In the genomic region with DNA sequence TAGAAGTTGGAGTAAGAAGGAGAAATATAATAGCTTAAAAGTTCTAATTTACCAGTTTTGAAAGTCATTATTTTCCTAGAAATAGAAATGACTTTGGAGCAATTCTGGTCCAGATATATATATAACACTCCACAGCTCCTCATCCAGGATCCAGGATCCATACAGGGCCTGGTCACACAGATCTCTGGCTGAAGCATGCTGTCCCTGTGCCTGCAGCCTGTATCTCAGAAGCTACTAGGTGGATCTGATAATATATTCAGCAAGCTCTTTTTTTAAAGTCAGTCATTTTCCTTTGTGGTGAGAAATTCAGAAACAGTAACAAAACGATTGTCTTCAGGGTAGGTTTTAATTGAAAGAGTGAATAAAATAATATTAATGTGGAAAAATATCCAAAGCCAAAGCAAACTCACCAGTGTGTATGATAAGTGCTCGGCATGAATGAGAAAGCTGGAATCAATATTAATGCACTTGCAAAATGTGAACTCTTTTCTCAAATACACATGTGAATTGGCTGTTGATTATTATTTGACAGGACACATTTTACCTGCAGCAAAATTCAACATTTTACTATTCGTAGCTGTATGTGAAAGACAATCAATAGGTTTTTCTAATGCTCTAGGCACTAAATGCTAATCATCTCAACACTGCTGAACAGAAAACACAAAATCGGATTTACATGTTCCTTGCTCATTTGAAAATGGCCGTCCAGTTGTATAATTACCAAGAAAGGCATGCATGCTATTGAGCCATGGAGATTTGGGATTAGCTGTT, we compare ENCODE assay signal across 25 mouse cellular contexts.
"Had no signal": no experiment of that assay in that cellular context is flagged by ENCODE, and none has a peak within 500 bp of the region (broad histone marks: within the 10 kb centered on the region; RNA-seq: fewer than 3 reads in every experiment).

No protein-coding gene starts in this region.

- H3K36me3 ChIP-seq: heart, embryonic 13.5 days; heart, embryonic 15.5 days; hindbrain, embryonic 13.5 days; hindbrain, embryonic 15.5 days; kidney, embryonic 15.5 days; limb, embryonic 13.5 days; limb, embryonic 15.5 days had no signal

- H3K27ac ChIP-seq: heart, adult 2 months; heart, embryonic 13.5 days; heart, embryonic 15.5 days; hindbrain, embryonic 13.5 days; hindbrain, embryonic 15.5 days; hindbrain, postnatal 0 days; kidney, embryonic 15.5 days; kidney, postnatal 0 days; left cerebral cortex, adult 2 months; limb, embryonic 13.5 days; limb, embryonic 15.5 days had no signal

- H3K9ac ChIP-seq: heart, embryonic 13.5 days; heart, embryonic 15.5 days; hindbrain, embryonic 13.5 days; hindbrain, embryonic 15.5 days; kidney, embryonic 15.5 days; limb, embryonic 13.5 days; limb, embryonic 15.5 days had no signal

- ATAC-seq: hindbrain, postnatal 0 days; intestine, embryonic 16.5 days had no signal

- H3K27me3 ChIP-seq: heart, embryonic 13.5 days; heart, embryonic 15.5 days; hindbrain, embryonic 13.5 days; hindbrain, embryonic 15.5 days; kidney, embryonic 15.5 days; limb, embryonic 13.5 days; limb, embryonic 15.5 days had no signal

- H3K4me2 ChIP-seq: heart, embryonic 11.5 days; heart, embryonic 13.5 days; heart, embryonic 15.5 days; hindbrain, embryonic 13.5 days; hindbrain, embryonic 15.5 days; kidney, embryonic 15.5 days; limb, embryonic 13.5 days; limb, embryonic 15.5 days had no signal

- DNase-seq: gastrocnemius, postnatal 14 days; gastrocnemius, postnatal 36 days; heart, adult 11 months; heart, adult 2 months; heart, postnatal 14 days; heart, postnatal 36 days; kidney, adult 11 months; kidney, adult 2 months; kidney, adult 9 months; kidney, postnatal 14 days; kidney, postnatal 36 days; layer of hippocampus, adult 9-11 months; layer of hippocampus, postnatal 36 days had no signal

- H3K9me3 ChIP-seq: heart, embryonic 13.5 days; heart, embryonic 15.5 days; hindbrain, embryonic 13.5 days; hindbrain, embryonic 15.5 days; kidney, embryonic 15.5 days; limb, embryonic 13.5 days; limb, embryonic 15.5 days had no signal

- H3K4me1 ChIP-seq: heart, embryonic 13.5 days; heart, embryonic 15.5 days; hindbrain, embryonic 13.5 days; hindbrain, embryonic 15.5 days; kidney, embryonic 15.5 days; limb, embryonic 13.5 days; limb, embryonic 15.5 days had no signal

- H3K4me3 ChIP-seq: heart, adult 2 months; heart, embryonic 13.5 days; heart, embryonic 15.5 days; hindbrain, embryonic 13.5 days; hindbrain, embryonic 15.5 days; kidney, embryonic 15.5 days; left cerebral cortex, adult 2 months; limb, embryonic 13.5 days; limb, embryonic 15.5 days had no signal
